Mouse (Mus musculus) neutrophil, adult 65 days (primary cell): ENCODE measurements around the gene Spaar. TPM values are rescaled to one million over a fixed set of nuclear protein-coding genes. Genes with fewer than 3 reads are reported as not detected.

Experiments
- total RNA-seq: library from RNA; stranded (reverse); gene quantifications from 2 replicates; pipeline ENCODE4 v1.2.4, GENCODE M21; 2023

Gene Spaar
- total RNA-seq = not detected in 2 replicates

DNA sequence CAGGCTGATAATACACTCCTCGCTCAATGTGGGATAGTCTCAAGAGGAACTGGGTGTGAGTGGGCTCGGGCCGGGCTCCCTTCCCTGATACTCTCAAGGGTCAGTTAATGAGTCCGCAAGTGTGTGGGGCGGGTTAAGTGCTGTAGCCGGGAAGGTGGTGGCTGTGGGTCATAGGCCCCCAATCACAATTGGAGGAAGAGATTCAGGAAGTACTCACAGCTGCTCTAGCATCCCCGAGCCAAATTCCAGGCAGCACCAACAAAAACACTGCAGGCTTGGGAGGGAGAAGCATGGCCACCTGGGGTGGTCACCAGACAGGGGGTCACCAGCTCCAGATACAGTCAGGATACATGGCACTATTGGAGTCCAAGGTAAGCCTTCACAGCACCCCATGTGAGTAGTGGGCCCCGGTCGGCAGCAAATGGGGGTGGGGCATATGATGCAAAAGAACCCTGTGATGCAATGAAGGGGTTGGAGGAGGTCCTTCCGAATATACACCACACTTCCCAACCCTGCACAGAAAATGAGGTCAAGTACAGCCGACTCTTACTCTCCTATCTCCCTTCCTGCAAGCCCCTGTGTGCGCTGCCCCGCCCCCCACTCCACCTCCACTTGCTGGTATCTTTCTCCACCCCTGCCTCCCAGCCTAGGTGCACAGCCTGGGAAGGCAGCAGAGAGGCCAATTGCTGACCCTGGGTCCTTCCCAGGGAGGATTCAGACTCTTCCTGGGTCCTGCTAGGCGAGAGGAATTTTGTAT lies at the start of gene Spaar:
TSS of gene Spaar (plus strand) at position 241 of the 757 bp plus-strand sequence.

DNA sequence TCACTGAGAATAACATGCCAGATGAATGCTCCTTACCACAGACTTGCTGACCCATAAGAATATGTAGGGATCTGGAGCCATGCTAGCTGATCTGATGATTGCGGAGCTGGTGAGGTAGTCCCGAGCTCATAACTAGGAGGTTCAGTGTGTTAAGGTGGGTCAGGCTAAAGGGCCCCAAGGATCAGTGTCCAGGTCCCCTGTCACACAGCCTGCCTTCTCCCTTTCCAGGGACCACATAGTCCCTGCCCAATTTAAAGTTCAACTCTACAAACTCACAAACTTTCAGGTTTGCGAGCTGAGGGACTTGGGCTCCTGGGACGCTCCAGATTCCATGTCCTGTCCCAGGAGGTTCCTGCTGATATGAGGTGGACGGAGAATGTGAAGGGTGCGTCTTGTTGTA lies 29.1 kb upstream of the Spaar start, which contains the start of gene Olfr70:
TSS of gene Olfr70 (minus strand) at position 101 of the 400 bp plus-strand sequence.

DNA sequence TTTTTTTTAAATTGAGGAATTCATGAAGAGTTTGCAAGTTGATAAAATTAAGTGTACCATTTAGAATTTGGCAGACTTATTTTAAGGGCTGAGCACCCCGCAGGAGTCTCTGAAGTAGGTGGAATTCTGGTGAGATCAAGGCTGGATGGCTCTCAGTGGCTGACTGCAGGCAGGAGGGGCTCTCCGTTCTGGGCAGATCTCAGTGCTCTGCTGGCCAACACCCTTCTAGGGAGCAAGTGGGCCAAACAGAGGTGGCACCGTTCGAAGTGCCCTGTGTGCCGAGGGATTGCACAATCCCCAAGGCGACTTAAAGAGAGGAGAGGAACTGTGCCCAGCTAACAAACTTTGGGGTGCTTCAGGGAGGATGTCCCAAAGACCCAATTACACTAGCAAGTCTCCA lies 20.0 kb upstream of the Spaar start, which contains the start of gene Olfr71:
TSS of gene Olfr71 (minus strand) at position 387 of the 400 bp plus-strand sequence.

DNA sequence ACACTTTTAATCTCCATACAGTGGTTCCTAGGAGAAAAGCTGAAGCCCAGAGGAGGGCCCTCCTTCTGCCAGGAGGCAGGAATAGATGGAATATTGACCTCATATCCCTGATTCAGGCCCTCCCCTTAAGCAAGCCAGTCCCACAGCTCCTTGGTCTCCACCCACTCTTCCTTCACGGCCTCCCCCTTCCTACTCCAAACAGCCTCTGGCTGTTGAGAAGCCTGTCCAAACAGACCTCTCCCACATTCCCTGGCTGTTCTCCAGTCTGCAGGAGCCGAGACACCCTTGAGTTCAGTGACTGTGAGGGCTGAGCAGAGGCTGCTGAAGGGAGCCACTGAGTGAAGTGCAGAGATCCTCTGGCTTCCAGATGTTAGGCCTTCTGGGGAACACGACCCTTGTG lies 2.8 kb upstream of the Spaar start, which contains the start of gene Hrct1:
TSS of gene Hrct1 (plus strand) at position 194 of the 400 bp plus-strand sequence.

GRCm38 (mm10) chr4:43770909-43771308 lies 41.1 kb downstream of the Spaar start, which contains the start of gene Olfr159:
Gene Olfr159, minus strand, starts transcription at chr4:43771009.

Other genes starting within 250 kb of the Spaar start
- gene Sit1, start 246.3 kb upstream of the Spaar start, total RNA-seq = 1.00 TPM in 1 of 2 replicates, not detected in the other
- gene Ccdc107, start 237.1 kb upstream of the Spaar start, total RNA-seq = 4.4 and 5.0 TPM in 2 replicates
- 23.8 and 36.8 TPM in 2 replicates for gene Arhgef39, start 230.3 kb upstream of the Spaar start, total RNA-seq
- gene Car9, start 223.1 kb upstream of the Spaar start, total RNA-seq = 0.32 and 0.63 TPM in 2 replicates
- not detected in 2 replicates for gene Tpm2, start 206.3 kb upstream of the Spaar start, total RNA-seq
- gene Creb3, start 167.7 kb upstream of the Spaar start, total RNA-seq = 81.5 and 97.2 TPM in 2 replicates
- 554 and 575 TPM in 2 replicates for gene Tln1, start 167.3 kb upstream of the Spaar start, total RNA-seq
- 45.8 TPM in 2 replicates for gene Rgp1, start 151.3 kb upstream of the Spaar start, total RNA-seq
- gene Gba2, start 151.2 kb upstream of the Spaar start, total RNA-seq = 23.1 and 37.6 TPM in 2 replicates
- not detected in 2 replicates for gene Msmp, start 145.5 kb upstream of the Spaar start, total RNA-seq
- gene Npr2, start 98.1 kb upstream of the Spaar start, total RNA-seq = 0.28 and 0.32 TPM in 2 replicates
- not detected in 2 replicates for gene Spag8, start 76.4 kb upstream of the Spaar start, total RNA-seq
- 4.9 and 7.9 TPM in 2 replicates for gene Hint2, start 73.6 kb upstream of the Spaar start, total RNA-seq
- gene Tmem8b, start 61.1 kb upstream of the Spaar start, total RNA-seq = 0.28 and 0.93 TPM in 2 replicates
- not detected in 2 replicates for gene Fam221b, start 60.9 kb upstream of the Spaar start, total RNA-seq
- not detected in 2 replicates for gene Olfr70, start 29.2 kb upstream of the Spaar start, total RNA-seq
- not detected in 2 replicates for gene Olfr71, start 19.8 kb upstream of the Spaar start, total RNA-seq
- gene Hrct1, start 2.8 kb upstream of the Spaar start, total RNA-seq = not detected in 2 replicates
- not detected in 2 replicates for gene Olfr159, start 41.0 kb downstream of the Spaar start, total RNA-seq
- not detected in 2 replicates for gene Olfr156, start 93.9 kb downstream of the Spaar start, total RNA-seq
- not detected in 2 replicates for gene Olfr157, start 110.2 kb downstream of the Spaar start, total RNA-seq
- not detected in 2 replicates for gene Olfr155, start 121.5 kb downstream of the Spaar start, total RNA-seq
- 16.5 and 17.8 TPM in 2 replicates for gene Reck, start 145.5 kb downstream of the Spaar start, total RNA-seq
- gene Glipr2, start 227.4 kb downstream of the Spaar start, total RNA-seq = 152 and 192 TPM in 2 replicates